Mouse (Mus musculus) midbrain, postnatal 0 days (tissue): ENCODE measurements around the gene Spag17. TPM values are rescaled to one million over a fixed set of nuclear protein-coding genes. Genes with fewer than 3 reads are reported as not detected.

ENCODE experiments used
- ATAC-seq: fragments of 200-750 bp; cut with Nextera tagmentation; 2 replicates; pipeline ENCODE4 v1.8.0; 2017; ENCODE audit warnings: moderate number of reproducible peaks, mild to moderate bottlenecking, moderate TSS enrichment, moderate library complexity; ENCODE audit not compliant: low FRiP score
- DNase-seq: peaks from one replicate; pipeline ENCODE4 v3.0.0-alpha.2; 2015; ENCODE audit warnings: low spot score
- H3K27ac ChIP-seq: fragments of 300-500 bp; sonication (generic); 2 replicates; pipeline ENCODE4 v1.5.1; 2014; ENCODE audit warnings: low read depth, mild to moderate bottlenecking, low read length, mixed read lengths
- H3K27me3 ChIP-seq: fragments of 300-500 bp; sonication (generic); 2 replicates; pipeline ENCODE4 v1.6.1; 2014; ENCODE audit warnings: low read length, control low read depth, mixed read lengths; ENCODE audit not compliant: insufficient read depth
- H3K36me3 ChIP-seq: fragments of 300-500 bp; sonication (generic); 2 replicates; pipeline ENCODE4 v1.6.1; 2014; ENCODE audit warnings: low read length, control low read depth, mixed read lengths; ENCODE audit not compliant: insufficient read depth
- H3K4me1 ChIP-seq: fragments of 300-500 bp; sonication (generic); 2 replicates; pipeline ENCODE4 v1.6.1; 2014; ENCODE audit warnings: mild to moderate bottlenecking, control low read depth, antibody characterized with exemption, low read length, mixed read lengths; ENCODE audit not compliant: insufficient read depth
- H3K4me2 ChIP-seq: fragments of 300-500 bp; sonication (generic); 2 replicates; pipeline ENCODE4 v1.6.1; 2014; ENCODE audit warnings: low read depth, mild to moderate bottlenecking, low read length, mixed read lengths; ENCODE audit not compliant: poor library complexity, severe bottlenecking
- H3K4me3 ChIP-seq: fragments of 300-500 bp; sonication (generic); 2 replicates; pipeline ENCODE4 v1.5.1; 2014; ENCODE audit warnings: low read depth, mild to moderate bottlenecking, low read length, moderate library complexity
- H3K9ac ChIP-seq: fragments of 300-500 bp; sonication (generic); replicated peaks from 2 replicates; pipeline ENCODE4 v1.6.1; 2014; ENCODE audit warnings: mild to moderate bottlenecking, low read length, moderate library complexity, mixed read lengths; ENCODE audit not compliant: poor library complexity, severe bottlenecking
- H3K9me3 ChIP-seq: fragments of 300-500 bp; sonication (generic); 2 replicates; pipeline ENCODE4 v1.6.1; 2016; ENCODE audit warnings: low read length, control low read depth
- CTCF ChIP-seq: IDR thresholded peaks from 2 replicates; pipeline ENCODE4 v1.5.1; 2016; ENCODE audit warnings: antibody characterized with exemption, mild to moderate bottlenecking
- WGBS: fragments of 180-500 bp; shearing (Covaris S2); extraction: QIAGEN DNeasy Blood & Tissue Kit; methylation state at CpG from one replicate; pipeline ENCODE4 v1.1.7; 2014; 5-methylcytosine and 5-hydroxymethylcytosine counted together
- polyA plus RNA-seq: library from polyadenylated mRNA; unstranded; fragments of >200 nt; fragmentation: Nextera tagmentation; extraction: Ambion mirVana; gene quantifications from 2 replicates; pipeline ENCODE4 v1.2.1, GENCODE M21; 2015
- total RNA-seq: library from RNA; depleted of rRNA; stranded (reverse); fragments of >200 nt; gene quantifications from 2 replicates; pipeline ENCODE4 v1.2.3, GENCODE M21; 2014; rRNA removed

Gene Spag17
- 0.22 and 0.71 TPM in 2 replicates for total RNA-seq
- polyA plus RNA-seq, result 0.65 and 0.80 TPM in 2 replicates

DNA sequence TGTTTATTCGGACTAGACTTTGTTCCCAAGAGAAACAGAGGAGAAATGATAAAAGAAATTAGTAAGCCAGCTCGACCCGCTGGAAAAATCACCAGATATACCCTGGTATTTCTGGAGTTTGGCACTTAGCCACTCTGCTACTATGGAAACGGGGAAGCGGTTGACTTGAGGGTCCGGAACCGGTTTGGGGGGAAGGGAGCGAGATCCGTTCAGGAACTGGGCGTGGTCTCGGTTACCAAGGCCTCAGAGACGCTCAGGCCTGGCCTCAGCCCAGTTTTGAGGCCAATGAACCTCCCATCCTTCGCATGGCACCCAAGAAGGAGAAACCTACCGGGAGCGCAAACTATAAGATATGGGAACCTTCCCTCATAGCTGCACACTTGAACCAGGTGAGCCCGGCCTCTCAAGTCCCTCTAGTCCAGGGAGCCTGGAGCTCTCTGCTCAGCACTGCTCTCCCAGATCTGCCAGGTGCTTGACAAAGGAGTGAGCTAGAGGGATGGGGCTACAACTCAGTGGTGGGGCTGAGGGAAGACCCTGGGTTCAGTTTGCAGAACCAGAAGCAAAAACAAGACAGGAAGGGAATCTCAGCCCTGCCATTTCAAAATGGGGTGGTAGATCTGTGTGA is at the start of gene Spag17:
Gene Spag17, plus strand, starts transcription at position 220 of the 625 bp plus-strand sequence.
- peak; percentile 41 for ATAC-seq
- no peak for TF ChIP-seq CTCF
- H3K27me3 ChIP-seq, result no peaks in the 10 kb centered on the region

DNA sequence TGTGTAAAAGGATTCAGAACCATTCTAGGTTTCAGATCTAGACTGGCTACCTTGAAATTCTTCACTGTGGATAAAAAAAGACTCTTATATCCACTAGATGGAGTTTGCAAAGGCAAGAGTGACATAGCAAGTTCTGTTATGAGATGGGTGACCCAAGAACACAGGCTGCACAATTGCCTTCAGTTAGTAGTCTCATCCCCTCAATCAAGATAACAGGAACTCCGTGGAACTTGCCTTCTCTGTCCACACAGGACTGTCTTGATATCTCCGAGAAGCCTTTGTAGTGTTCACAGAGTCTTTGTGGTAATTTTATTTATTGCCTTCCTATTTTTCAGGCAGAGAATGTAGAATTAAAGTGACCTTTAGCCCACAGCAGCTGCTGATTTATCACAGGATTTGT is 42.9 kb upstream of the Spag17 start:
- Histone ChIP-seq H3K4me3 (no peak overlapping the region), H3K27ac (no peak overlapping the region), H3K4me2 (no peak overlapping the region), H3K27me3 (no peaks in the 10 kb centered on the region), H3K9ac (no peak overlapping the region), H3K4me1 (no peaks in the 10 kb centered on the region), H3K9me3 (no peaks in the 10 kb centered on the region), H3K36me3 (no peaks in the 10 kb centered on the region)
- no peak; the same call in 1 of the 2 replicates for TF ChIP-seq CTCF
- ATAC-seq (no peak), DNase-seq (peak; percentile 11)
- 65% methylated on average over 2 of the region's 2 CpGs for WGBS

More for the DNA sequence above, at the start of gene Spag17:
- no peak within 1 kb of the TSS for H3K27ac ChIP-seq
- no peak within 1 kb of the TSS for H3K9ac ChIP-seq
- H3K9me3 ChIP-seq, result no peaks in the 10 kb centered on the region
- H3K4me3 ChIP-seq, result no peak within 1 kb of the TSS
- H3K36me3 ChIP-seq, result no peaks in the 10 kb centered on the region
- WGBS, result 40% methylated on average over 16 of the region's 16 CpGs
- no peak within 1 kb of the TSS for H3K4me2 ChIP-seq
- DNase-seq, result peak; percentile 44
- H3K4me1 ChIP-seq, result no peaks in the 10 kb centered on the region

DNA sequence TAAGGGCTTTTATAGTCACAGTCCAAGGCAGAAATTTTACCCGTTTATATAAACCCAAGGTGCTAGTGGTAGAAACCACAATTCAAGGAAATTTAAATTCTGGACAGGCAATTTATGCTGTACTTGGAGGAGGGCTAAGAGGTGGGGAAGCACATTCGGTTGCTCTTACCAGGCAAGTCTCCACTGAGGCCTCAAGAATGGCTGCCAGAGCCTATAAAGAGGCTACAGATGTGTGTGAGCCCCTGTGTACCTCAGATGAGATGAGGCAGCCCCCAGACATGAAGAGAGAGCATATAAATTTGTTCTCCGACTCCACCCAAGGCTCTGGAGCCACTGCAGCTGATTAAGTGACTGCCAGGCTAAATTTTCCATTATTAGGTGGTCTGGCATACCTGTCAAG is 42.4 kb upstream of the Spag17 start:
- no peaks in the 10 kb centered on the region for H3K27me3 ChIP-seq
- H3K9ac ChIP-seq, result no peak overlapping the region
- no peak overlapping the region for H3K27ac ChIP-seq
- no peaks in the 10 kb centered on the region for H3K9me3 ChIP-seq
- H3K4me3 ChIP-seq, result no peak overlapping the region
- H3K36me3 ChIP-seq, result no peaks in the 10 kb centered on the region
- no peak for DNase-seq
- no peak overlapping the region for H3K4me2 ChIP-seq
- no peak for TF ChIP-seq CTCF
- no peaks in the 10 kb centered on the region for H3K4me1 ChIP-seq
- WGBS, result 77% methylated on average over 3 of the region's 3 CpGs
- no peak for ATAC-seq

DNA sequence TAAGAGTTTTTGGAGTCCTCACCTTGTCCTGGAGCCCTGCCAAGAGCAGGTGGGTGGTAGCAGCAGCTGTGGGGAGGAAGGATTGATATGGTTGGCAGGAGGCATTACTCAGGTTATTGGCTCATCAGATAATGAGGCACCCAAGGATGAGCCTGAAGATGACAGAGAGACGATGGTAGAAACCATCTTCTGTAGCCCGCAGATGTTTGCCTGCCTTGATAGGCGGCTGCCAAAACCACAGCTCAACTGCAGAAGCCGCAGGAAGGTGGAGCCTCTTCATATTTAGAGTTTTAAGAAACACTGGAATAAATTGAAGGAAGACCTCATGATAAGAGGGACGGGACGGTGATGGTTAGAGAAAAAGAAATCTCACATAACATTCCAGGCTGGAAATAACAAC is 42.0 kb upstream of the Spag17 start:
- 92% methylated on average over 6 of the region's 6 CpGs for WGBS
- H3K4me3 ChIP-seq, result no peak overlapping the region
- no peaks in the 10 kb centered on the region for H3K4me1 ChIP-seq
- H3K9ac ChIP-seq, result no peak overlapping the region
- no peak for TF ChIP-seq CTCF
- no peak overlapping the region for H3K27ac ChIP-seq
- no peak overlapping the region for H3K4me2 ChIP-seq
- ATAC-seq (no peak), DNase-seq (no peak)
- no peaks in the 10 kb centered on the region for H3K27me3 ChIP-seq
- H3K9me3 ChIP-seq, result no peaks in the 10 kb centered on the region
- no peaks in the 10 kb centered on the region for H3K36me3 ChIP-seq

DNA sequence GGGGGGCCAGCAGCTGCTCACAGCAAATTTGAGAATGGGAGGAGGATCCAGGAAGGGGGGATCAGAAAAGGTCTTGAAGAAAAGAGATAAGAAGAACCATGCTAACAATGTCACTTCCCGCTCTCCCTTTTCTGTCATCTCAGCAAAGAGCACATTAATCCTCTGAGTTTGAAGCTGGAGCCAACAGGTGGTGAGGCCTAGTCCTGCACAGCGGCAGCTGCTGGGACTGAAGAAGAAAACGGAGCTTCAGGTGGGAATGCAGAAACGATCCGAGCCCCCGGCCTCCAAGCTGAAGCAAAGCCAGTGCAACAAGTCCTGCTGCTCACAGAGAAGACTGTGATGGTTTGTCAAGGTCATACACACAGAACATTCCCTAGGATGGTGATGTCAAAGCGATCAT is 34.3 kb upstream of the Spag17 start:
- no peaks in the 10 kb centered on the region for H3K36me3 ChIP-seq
- WGBS, result 86% methylated on average over 7 of the region's 7 CpGs
- no peak for DNase-seq
- no peaks in the 10 kb centered on the region for H3K4me1 ChIP-seq
- H3K9ac ChIP-seq, result no peak overlapping the region
- H3K27ac ChIP-seq, result no peak overlapping the region
- no peak overlapping the region for H3K4me2 ChIP-seq
- H3K4me3 ChIP-seq, result no peak overlapping the region
- ATAC-seq, result no peak
- H3K27me3 ChIP-seq, result no peaks in the 10 kb centered on the region
- no peak for TF ChIP-seq CTCF
- H3K9me3 ChIP-seq, result no peaks in the 10 kb centered on the region

DNA sequence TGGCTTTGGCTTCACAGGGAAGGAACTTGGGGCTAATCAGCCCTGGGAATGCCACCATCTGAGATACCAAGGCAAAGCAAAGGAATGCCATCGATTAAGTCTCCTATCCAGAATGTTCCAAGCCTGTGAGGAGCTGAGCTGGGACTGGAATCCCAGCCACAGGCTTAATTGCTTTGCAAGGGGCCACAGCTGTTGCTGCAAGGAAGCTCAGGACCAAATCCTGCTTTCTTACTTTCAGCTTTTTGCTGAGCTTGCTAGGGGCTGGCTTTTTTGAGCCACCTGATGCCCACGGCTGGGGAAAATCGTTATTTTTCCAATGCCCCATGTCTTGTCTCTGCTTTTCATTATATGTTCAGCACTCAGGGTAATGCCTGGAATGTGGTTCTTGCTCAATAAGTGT is 30.6 kb upstream of the Spag17 start:
- Histone ChIP-seq H3K4me1 (no peaks in the 10 kb centered on the region), H3K27ac (no peak overlapping the region), H3K9me3 (no peaks in the 10 kb centered on the region), H3K4me2 (no peak overlapping the region), H3K36me3 (no peaks in the 10 kb centered on the region), H3K4me3 (no peak overlapping the region), H3K27me3 (no peaks in the 10 kb centered on the region), H3K9ac (no peak overlapping the region)
- WGBS, result 47% methylated on average over 3 of the region's 3 CpGs
- TF ChIP-seq CTCF, result no peak
- no peak for DNase-seq
- no peak for ATAC-seq
